In genomic region chr14:55014591-55014990, GRCm38 (mm10) we compare ENCODE assay signal across 8 mouse cellular contexts. TPM values are rescaled to one million over a fixed set of nuclear protein-coding genes. Genes with fewer than 3 reads are reported as not detected.
DNase-seq lines count a peak whose midpoint lies in the region; ATAC-seq and TF ChIP-seq lines count a peak whose summit lies in the region.

No protein-coding gene starts in this region.

- TF ChIP-seq CTCF in ES-Bruce4 (IDR thresholded peaks at IDR 0.05; ENCODE audit: low read depth, low read length): no peak

- peaks cover 26% of the 10 kb centered on the region for H3K36me3 ChIP-seq in heart, embryonic 13.5 days
- 0 out of 2 replicates have a peak, but pooled peaks cover 2% of the 10 kb centered on the region for H3K36me3 ChIP-seq in ES-Bruce4 (ENCODE audit: control insufficient read depth, insufficient read depth, low read length, poor library complexity, severe bottlenecking)
- H3K36me3 ChIP-seq in midbrain, embryonic 14.5 days (ENCODE audit: control insufficient read depth, insufficient read depth, low read length): peaks cover 13% of the 10 kb centered on the region

- TF ChIP-seq EP300 in ES-Bruce4 (IDR thresholded peaks at IDR 0.05; ENCODE audit: insufficient read depth, low read depth, low read length): no peak

- peak overlapping the region; percentile 98 for H3K27ac ChIP-seq in heart, embryonic 13.5 days (replicated peaks)
- H3K27ac ChIP-seq in ES-Bruce4 (ENCODE audit: insufficient read depth, low read length): peak overlapping the region; percentile 71
- peak overlapping the region; percentile 91 for H3K27ac ChIP-seq in midbrain, embryonic 14.5 days (replicated peaks; ENCODE audit: low read depth, low read length)

- H3K9me3 ChIP-seq in heart, embryonic 13.5 days: peaks cover 4% of the 10 kb centered on the region; the same call in 1 of the 2 replicates
- H3K9me3 ChIP-seq in ES-Bruce4 (replicated peaks; ENCODE audit: control insufficient read depth, insufficient read depth, low read length, poor library complexity, severe bottlenecking): no peaks in the 10 kb centered on the region
- no peaks in the 10 kb centered on the region for H3K9me3 ChIP-seq in midbrain, embryonic 14.5 days (ENCODE audit: control insufficient read depth, low read length)

- DNase-seq in heart, postnatal 36 days: no peak
- DNase-seq in layer of hippocampus, adult 9-10 months (ENCODE audit: low spot score): peak; percentile 55
- DNase-seq in midbrain, embryonic 14.5 days: no peak
- no peak for DNase-seq in urinary bladder, postnatal 36 days (ENCODE audit: low spot score in 2 of 2)
- no peak for DNase-seq in spleen, adult 18-20 months

- H3K4me3 ChIP-seq in heart, embryonic 13.5 days: peak overlapping the region; percentile 78
- peak overlapping the region; percentile 89 for H3K4me3 ChIP-seq in ES-Bruce4 (ENCODE audit: low read depth, low read length)
- peak overlapping the region; percentile 37 for H3K4me3 ChIP-seq in midbrain, embryonic 14.5 days (replicated peaks; ENCODE audit: low read depth, low read length)

- H3K4me2 ChIP-seq in heart, embryonic 13.5 days: peak overlapping the region; percentile 81
- H3K4me2 ChIP-seq in midbrain, embryonic 14.5 days (ENCODE audit: low read length): peak overlapping the region; percentile 67

- H3K4me1 ChIP-seq in heart, embryonic 13.5 days: peaks cover 19% of the 10 kb centered on the region
- H3K4me1 ChIP-seq in ES-Bruce4 (ENCODE audit: control insufficient read depth, insufficient read depth, low read length): no peaks in the 10 kb centered on the region
- H3K4me1 ChIP-seq in midbrain, embryonic 14.5 days (ENCODE audit: control insufficient read depth, insufficient read depth, low read length): 0 out of 2 replicates have a peak, but pooled peaks cover 4% of the 10 kb centered on the region

- no peak for TF ChIP-seq POLR2A in ES-Bruce4 (IDR thresholded peaks at IDR 0.05; ENCODE audit: insufficient read depth, low read length)

- intact Hi-C loops in heart, postnatal 36 days (cut with DNase I): loop anchor here (1.0 to 2.0 kb wide), 2 partner anchors 114 to 171 kb away; no protein-coding TSS in a partner anchor

- H3K27me3 ChIP-seq in heart, embryonic 13.5 days (replicated peaks): no peaks in the 10 kb centered on the region
- H3K27me3 ChIP-seq in ES-Bruce4 (ENCODE audit: control insufficient read depth, insufficient read depth, low read length, poor library complexity, severe bottlenecking): no peaks in the 10 kb centered on the region
- no peaks in the 10 kb centered on the region for H3K27me3 ChIP-seq in midbrain, embryonic 14.5 days (ENCODE audit: control insufficient read depth, insufficient read depth, low read length)

- ATAC-seq in heart, embryonic 13.5 days (ENCODE audit: extremely low read depth, insufficient number of reproducible peaks, low FRiP score, low TSS enrichment): no peak; the same call in 1 of the 2 replicates
- peak; percentile 57 for ATAC-seq in erythroblast, adult 5-6 weeks (replicated peaks; ENCODE audit: low FRiP score, poor library complexity, severe bottlenecking)
- peak; percentile 73 for ATAC-seq in midbrain, embryonic 14.5 days (ENCODE audit: low FRiP score, low TSS enrichment)

- H3K9ac ChIP-seq in heart, embryonic 13.5 days: peak overlapping the region; percentile 86
- peak overlapping the region; percentile 77 for H3K9ac ChIP-seq in ES-Bruce4 (ENCODE audit: low read depth, poor library complexity, severe bottlenecking)
- peak overlapping the region; percentile 59 for H3K9ac ChIP-seq in midbrain, embryonic 14.5 days (replicated peaks; ENCODE audit: low read length)

- 0% methylated on average over 27 of the region's 27 CpGs for WGBS in heart, embryonic 13.5 days
- WGBS in midbrain, embryonic 14.5 days: under 1% methylated on average over 27 of the region's 27 CpGs

RNA-seq across cellular contexts. Expression of gene Ngdn, which starts 0.7 kb away (rescaled TPM):
- 56.8 and 58.2 TPM in 2 replicates for polyA plus RNA-seq in heart, embryonic 13.5 days (2015; fragmentation: Nextera tagmentation; extraction: Ambion mirVana)
- 10 to 100 TPM; 25.6 to 29.3 TPM for total RNA-seq in heart, postnatal 36 days (2021)
- 52.7 and 55.2 TPM in 2 replicates for polyA plus RNA-seq in ES-Bruce4 (2011; ENCODE audit: insufficient read depth, insufficient read length, low read depth, missing spikeins)
- 16.3 and 20.6 TPM in 2 replicates for total RNA-seq in erythroblast, adult 5-6 weeks (2015; ENCODE audit: low replicate concordance)
- total RNA-seq in erythroblast, adult 5-6 weeks (2017; ENCODE audit: low replicate concordance): 6.0 and 11.4 TPM in 2 replicates
- 51.7 and 54.3 TPM in 2 replicates for polyA plus RNA-seq in midbrain, embryonic 14.5 days (2014; fragmentation: Nextera tagmentation; extraction: Ambion mirVana)

RNA-seq across cellular contexts. Expression of gene Myh7, which starts 20.2 kb away (rescaled TPM):
- polyA plus RNA-seq in heart, embryonic 13.5 days (2015; fragmentation: Nextera tagmentation; extraction: Ambion mirVana): 3,662 and 3,747 TPM in 2 replicates
- total RNA-seq in heart, postnatal 36 days (2021): 1,000 to 10,000 TPM; 2,242 to 2,437 TPM
- polyA plus RNA-seq in ES-Bruce4 (2011; ENCODE audit: insufficient read depth, insufficient read length, low read depth, missing spikeins): 3.1 TPM in 2 replicates
- not detected in 2 replicates for total RNA-seq in erythroblast, adult 5-6 weeks (2015; ENCODE audit: low replicate concordance)
- total RNA-seq in erythroblast, adult 5-6 weeks (2017; ENCODE audit: low replicate concordance): not detected in 2 replicates
- polyA plus RNA-seq in midbrain, embryonic 14.5 days (2014; fragmentation: Nextera tagmentation; extraction: Ambion mirVana): 5.4 and 7.7 TPM in 2 replicates

RNA-seq across cellular contexts. Expression of gene Gm17428, which starts 37.9 kb away (rescaled TPM):
- polyA plus RNA-seq in heart, embryonic 13.5 days (2015; fragmentation: Nextera tagmentation; extraction: Ambion mirVana): not detected in 2 replicates
- total RNA-seq in heart, postnatal 36 days (2021): not detected
- not detected in 2 replicates for polyA plus RNA-seq in ES-Bruce4 (2011; ENCODE audit: insufficient read depth, insufficient read length, low read depth, missing spikeins)
- not detected in 2 replicates for total RNA-seq in erythroblast, adult 5-6 weeks (2015; ENCODE audit: low replicate concordance)
- total RNA-seq in erythroblast, adult 5-6 weeks (2017; ENCODE audit: low replicate concordance): not detected in 2 replicates
- polyA plus RNA-seq in midbrain, embryonic 14.5 days (2014; fragmentation: Nextera tagmentation; extraction: Ambion mirVana): not detected in 2 replicates

RNA-seq across cellular contexts. Expression of gene Myh6, which starts 47.9 kb away (rescaled TPM):
- polyA plus RNA-seq in heart, embryonic 13.5 days (2015; fragmentation: Nextera tagmentation; extraction: Ambion mirVana): 1,796 and 1,858 TPM in 2 replicates
- over 10,000 TPM; 23,066 to 24,862 TPM for total RNA-seq in heart, postnatal 36 days (2021)
- 1.2 TPM in 1 of 2 replicates, not detected in the other for polyA plus RNA-seq in ES-Bruce4 (2011; ENCODE audit: insufficient read depth, insufficient read length, low read depth, missing spikeins)
- total RNA-seq in erythroblast, adult 5-6 weeks (2015; ENCODE audit: low replicate concordance): not detected in 2 replicates
- total RNA-seq in erythroblast, adult 5-6 weeks (2017; ENCODE audit: low replicate concordance): not detected in 2 replicates
- 0.98 and 1.7 TPM in 2 replicates for polyA plus RNA-seq in midbrain, embryonic 14.5 days (2014; fragmentation: Nextera tagmentation; extraction: Ambion mirVana)

Comparison
In these comparisons a context has a peak if more than half of its experiments do, and no peak if none do; other contexts are left out.
1. H3K4me3 ChIP-seq: peak in every context shown above with its lines; median percentile 89 in ES-Bruce4; 78 in heart, embryonic 13.5 days; 37 in midbrain, embryonic 14.5 days.
2. RNA of gene Myh7, which starts 20.2 kb away (polyA plus RNA-seq): 3,662 to 3,747 TPM in heart, embryonic 13.5 days; 5.4 to 7.7 TPM in midbrain, embryonic 14.5 days and 3.1 TPM in ES-Bruce4; every median in the first group is over 100 times any median in the second.
3. Peak in every context shown above with its lines, with median percentiles within 50 percentile points of each other: H3K27ac ChIP-seq and H3K9ac ChIP-seq.